Comparison of ENCODE assay signal across 8 mouse cellular contexts in genomic region chr16:31070358-31071133, GRCm38 (mm10). TPM values are rescaled to one million over a fixed set of nuclear protein-coding genes. Genes with fewer than 3 reads are reported as not detected.
A peak's percentile ranks its signal among the peaks of the same experiment; 100 is the strongest.
DNase-seq lines count a peak whose midpoint lies in the region; ATAC-seq lines count a peak whose summit lies in the region.

No protein-coding gene starts in this region.

- WGBS in midbrain, embryonic 11.5 days: 22% methylated on average over 20 of the region's 21 CpGs

- intact Hi-C loops in left cerebral cortex, postnatal 4 days (cut with DNase I): loop anchor here (2.0 to 5.0 kb wide), 3 partner anchors 93 to 482 kb away; no protein-coding TSS in a partner anchor

- H3K36me3 ChIP-seq in midbrain, embryonic 11.5 days (ENCODE audit: control insufficient read depth, insufficient read depth, low read length): no peaks in the 10 kb centered on the region

- peak overlapping the region; percentile 25; the same call in 1 of the 2 replicates for H3K9ac ChIP-seq in midbrain, embryonic 11.5 days (ENCODE audit: low read length)

- no peak overlapping the region for H3K27ac ChIP-seq in midbrain, embryonic 11.5 days (ENCODE audit: low read depth, low read length)

- peak; percentile 84 for DNase-seq in adrenal gland, adult 2 months
- DNase-seq in embryo, embryonic 11.5 days (ENCODE audit: low read depth, low spot score): peak; percentile 70
- peak; percentile 98 for DNase-seq in heart, adult 11 months
- DNase-seq in kidney, adult 11 months: peak; percentile 74
- DNase-seq in left cerebral cortex, postnatal 4 days: peak; percentile 85
- DNase-seq in midbrain, embryonic 11.5 days (ENCODE audit: low spot score, missing footprints): peak; percentile 98
- peak; percentile 93 for DNase-seq in right cerebral cortex, postnatal 4 days
- DNase-seq in urinary bladder, postnatal 4 days (ENCODE audit: low spot score in 2 of 2): peak; percentile 69 to 84

- H3K9me3 ChIP-seq in midbrain, embryonic 11.5 days (ENCODE audit: control insufficient read depth, low read length): no peaks in the 10 kb centered on the region

- no peaks in the 10 kb centered on the region for H3K27me3 ChIP-seq in midbrain, embryonic 11.5 days (ENCODE audit: control insufficient read depth, insufficient read depth, low read length)

- H3K4me1 ChIP-seq in midbrain, embryonic 11.5 days (ENCODE audit: control insufficient read depth, insufficient read depth, low read length): peaks cover 2% of the 10 kb centered on the region; the same call in 1 of the 2 replicates

- peak overlapping the region; percentile 31; the same call in 1 of the 2 replicates for H3K4me2 ChIP-seq in midbrain, embryonic 11.5 days

- no peak overlapping the region for H3K4me3 ChIP-seq in midbrain, embryonic 11.5 days (ENCODE audit: low read depth, low read length)

- ATAC-seq in midbrain, embryonic 11.5 days (ENCODE audit: low FRiP score): peak; percentile 88

RNA-seq across cellular contexts. Expression of gene Xxylt1, which starts 10.7 kb away (rescaled TPM):
- 10 to 100 TPM; 12.7 to 14.1 TPM for total RNA-seq in adrenal gland, adult 2 months (2021)
- 26.1 and 28.9 TPM in 2 replicates for polyA plus RNA-seq in adrenal gland, adult 2 months (2012; rRNA removed)
- total RNA-seq in left cerebral cortex, postnatal 4 days (2021): 10 to 100 TPM; 19.7 to 22.7 TPM
- polyA plus RNA-seq in midbrain, embryonic 11.5 days (2014; fragmentation: Nextera tagmentation; extraction: Ambion mirVana): 11.7 and 12.7 TPM in 2 replicates
